Mouse (Mus musculus): ENCODE data around the gene Sept6.

- TF ChIP-seq CTCF (IDR thresholded peaks at IDR 0.05; ENCODE audit: low read depth, low read length) (no peak), POLR2A (IDR thresholded peaks at IDR 0.05; ENCODE audit: extremely low read depth, insufficient read depth, low read length) (no peak)
Measured at GRCm38 (mm10) chrX:36991694-36992093, at the start of gene Sept6.
